Mouse (Mus musculus) olfactory bulb, adult 2 months (tissue): ENCODE measurements around the gene Nr5a2.

Experiments used
- CTCF ChIP-seq: fragments of 200-500 bp; IDR thresholded peaks from 2 replicates; pipeline ENCODE4 v1.5.1; 2012; ENCODE audit warnings: low read depth, mild to moderate bottlenecking, low read length, moderate library complexity; ENCODE audit not compliant: insufficient read depth
- POLR2A ChIP-seq: fragments of 200-500 bp; IDR thresholded peaks from 2 replicates; pipeline ENCODE4 v1.6.1; 2012; ENCODE audit warnings: mild to moderate bottlenecking, low read depth, low read length, moderate library complexity; ENCODE audit not compliant: insufficient read depth

DNA sequence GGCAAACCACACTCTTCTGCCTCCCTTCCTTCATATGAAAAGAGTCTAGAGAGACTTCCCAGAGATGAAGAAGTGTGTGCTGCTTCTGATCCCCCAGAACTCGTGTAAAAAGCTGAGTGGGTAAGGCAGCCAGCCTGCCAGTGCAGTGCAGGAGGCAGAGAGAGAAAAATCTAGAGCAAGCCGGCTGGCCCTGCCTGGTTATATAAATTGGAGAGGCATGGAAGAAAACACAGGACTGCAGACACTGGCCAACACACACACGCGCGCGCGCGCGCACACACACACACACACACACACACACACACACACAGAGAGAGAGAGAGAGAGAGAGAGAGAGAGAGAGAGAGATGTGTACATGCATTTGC lies 24.3 kb downstream of the Nr5a2 start:
- TF ChIP-seq CTCF (no peak), POLR2A (no peak)
